Mouse (Mus musculus): ENCODE data around the gene Pmel. TPM values are rescaled to one million over a fixed set of nuclear protein-coding genes. Genes with fewer than 3 reads are reported as not detected.

Gene Pmel
- polyA plus RNA-seq, 1 experiment from 2014 or later: 2.0 TPM

- DNase-seq (ENCODE audit: low spot score) (no peak), ATAC-seq (ENCODE audit: low FRiP score, low TSS enrichment) (no peak)
- Histone ChIP-seq H3K4me3 (ENCODE audit: low read depth, low read length) (no peak overlapping the region), H3K9me3 (ENCODE audit: control insufficient read depth, low read length) (no peaks in the 10 kb centered on the region), H3K27me3 (ENCODE audit: control insufficient read depth, insufficient read depth, low read length) (no peaks in the 10 kb centered on the region), H3K36me3 (ENCODE audit: control insufficient read depth, insufficient read depth, low read length) (peaks cover 5% of the 10 kb centered on the region), H3K27ac (replicated peaks) (no peak overlapping the region), H3K4me2 (replicated peaks; ENCODE audit: low read depth) (no peak overlapping the region), H3K4me1 (replicated peaks; ENCODE audit: control insufficient read depth, insufficient read depth) (no peaks in the 10 kb centered on the region), H3K9ac (ENCODE audit: low read length) (no peak overlapping the region)
- 89% methylated on average over 5 of the region's 5 CpGs for WGBS
- no peak for TF ChIP-seq CTCF (IDR thresholded peaks at IDR 0.05; ENCODE audit: low read depth)
Measured at GRCm38 (mm10) chr10:128728059-128728458, 24.1 kb downstream of the Pmel start.

GRCm38 (mm10) chr10:128731002-128731433 lies 27.0 kb downstream of the Pmel start:
- TF ChIP-seq EP300 (optimal IDR thresholded peaks at IDR 0.05): no peak
- TF ChIP-seq CTCF (IDR thresholded peaks at IDR 0.05; ENCODE audit: low read depth): peak; percentile 87
- Histone ChIP-seq H3K27ac (replicated peaks) (no peak overlapping the region), H3K9me3 (ENCODE audit: control insufficient read depth, low read length) (no peaks in the 10 kb centered on the region), H3K4me1 (replicated peaks; ENCODE audit: control insufficient read depth, insufficient read depth) (no peaks in the 10 kb centered on the region), H3K9ac (ENCODE audit: low read length) (no peak overlapping the region), H3K36me3 (ENCODE audit: control insufficient read depth, insufficient read depth, low read length) (peaks cover 5% of the 10 kb centered on the region), H3K4me3 (ENCODE audit: low read depth, low read length) (no peak overlapping the region), H3K4me2 (replicated peaks; ENCODE audit: low read depth) (no peak overlapping the region), H3K27me3 (ENCODE audit: control insufficient read depth, insufficient read depth, low read length) (no peaks in the 10 kb centered on the region)
- DNase-seq (ENCODE audit: low spot score) (peak; percentile 77), ATAC-seq (ENCODE audit: low FRiP score, low TSS enrichment) (peak; percentile 41)
- WGBS: 21% methylated on average over 10 of the region's 10 CpGs

DNA sequence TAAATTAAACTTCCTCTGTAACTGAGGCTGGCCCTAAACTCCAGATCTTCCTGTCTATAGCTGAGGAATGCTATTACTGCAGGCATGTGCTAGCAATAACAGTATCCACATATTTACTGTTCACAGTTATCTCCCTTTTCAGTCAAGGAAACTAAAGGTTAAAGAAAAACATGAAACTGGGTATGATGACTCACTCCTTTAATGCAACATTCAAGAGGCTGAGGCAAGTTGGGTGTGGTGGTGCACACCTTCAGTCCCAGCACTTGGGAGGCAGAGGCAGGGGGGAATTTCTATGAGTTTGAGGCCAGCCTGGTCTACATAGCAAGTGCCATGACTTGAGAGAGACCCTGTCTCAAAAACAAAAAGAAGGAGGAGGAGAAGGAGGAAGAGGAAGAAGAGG lies 28.0 kb downstream of the Pmel start:
- Histone ChIP-seq H3K36me3 (ENCODE audit: control insufficient read depth, insufficient read depth, low read length) (peaks cover 3% of the 10 kb centered on the region), H3K9me3 (ENCODE audit: control insufficient read depth, low read length) (no peaks in the 10 kb centered on the region), H3K27me3 (ENCODE audit: control insufficient read depth, insufficient read depth, low read length) (no peaks in the 10 kb centered on the region), H3K4me2 (replicated peaks; ENCODE audit: low read depth) (no peak overlapping the region), H3K4me1 (replicated peaks; ENCODE audit: control insufficient read depth, insufficient read depth) (no peaks in the 10 kb centered on the region), H3K4me3 (ENCODE audit: low read depth, low read length) (no peak overlapping the region), H3K27ac (replicated peaks) (no peak overlapping the region; the same call in 1 of the 2 replicates), H3K9ac (ENCODE audit: low read length) (no peak overlapping the region)
- TF ChIP-seq EP300 (optimal IDR thresholded peaks at IDR 0.05) (no peak), CTCF (IDR thresholded peaks at IDR 0.05; ENCODE audit: low read depth) (no peak)
- peak; percentile 35 for DNase-seq (ENCODE audit: low spot score)
- peak; percentile 72 for ATAC-seq (ENCODE audit: low FRiP score, low TSS enrichment)

GRCm38 (mm10) chr10:128737435-128737834 lies 33.4 kb downstream of the Pmel start:
- peak; percentile 52 for DNase-seq (ENCODE audit: low spot score)
- no peak for TF ChIP-seq EP300 (optimal IDR thresholded peaks at IDR 0.05)
- TF ChIP-seq CTCF (IDR thresholded peaks at IDR 0.05; ENCODE audit: low read depth): no peak
- 6% methylated on average over 15 of the region's 15 CpGs for WGBS
- H3K27me3 ChIP-seq (ENCODE audit: control insufficient read depth, insufficient read depth, low read length): no peaks in the 10 kb centered on the region
- H3K4me1 ChIP-seq (replicated peaks; ENCODE audit: control insufficient read depth, insufficient read depth): no peaks in the 10 kb centered on the region
- no peaks in the 10 kb centered on the region; the same call in 1 of the 2 replicates for H3K36me3 ChIP-seq (ENCODE audit: control insufficient read depth, insufficient read depth, low read length)
- H3K4me3 ChIP-seq (ENCODE audit: low read depth, low read length): no peak overlapping the region
- H3K27ac ChIP-seq (replicated peaks): no peak overlapping the region
- peak overlapping the region; percentile 24; the same call in 1 of the 2 replicates for H3K4me2 ChIP-seq (replicated peaks; ENCODE audit: low read depth)
- peak; percentile 53; the same call in 1 of the 2 replicates for ATAC-seq (ENCODE audit: low FRiP score, low TSS enrichment)
- no peak overlapping the region for H3K9ac ChIP-seq (ENCODE audit: low read length)
- no peaks in the 10 kb centered on the region for H3K9me3 ChIP-seq (ENCODE audit: control insufficient read depth, low read length)

DNA sequence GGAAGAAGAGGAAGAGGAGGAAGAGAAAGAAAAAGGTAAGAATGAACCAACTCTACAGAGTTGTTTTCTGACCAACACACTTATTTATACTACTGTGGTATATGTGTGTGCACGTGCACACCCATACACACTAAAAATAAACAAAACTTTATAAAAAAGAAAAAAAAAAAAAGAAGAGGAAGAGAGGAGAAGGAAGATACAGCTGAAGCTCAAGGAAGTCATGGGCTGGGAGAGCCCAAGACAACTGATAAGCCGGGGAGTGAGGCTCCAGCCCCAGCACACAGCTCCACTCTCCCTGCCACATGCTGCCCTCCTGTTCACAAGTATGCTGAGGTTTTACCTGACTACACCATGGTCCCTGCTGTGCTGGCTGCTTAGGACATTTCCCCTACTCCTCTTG lies 36.3 kb downstream of the Pmel start:
- H3K27ac ChIP-seq (replicated peaks): no peak overlapping the region
- TF ChIP-seq EP300 (optimal IDR thresholded peaks at IDR 0.05): no peak
- no peak for TF ChIP-seq CTCF (IDR thresholded peaks at IDR 0.05; ENCODE audit: low read depth)
- ATAC-seq (ENCODE audit: low FRiP score, low TSS enrichment) (no peak), DNase-seq (ENCODE audit: low spot score) (no peak)
- no peak overlapping the region for H3K4me2 ChIP-seq (replicated peaks; ENCODE audit: low read depth)
- no peaks in the 10 kb centered on the region for H3K36me3 ChIP-seq (ENCODE audit: control insufficient read depth, insufficient read depth, low read length)
- no peak overlapping the region for H3K4me3 ChIP-seq (ENCODE audit: low read depth, low read length)
- no peaks in the 10 kb centered on the region; the same call in 1 of the 2 replicates for H3K4me1 ChIP-seq (replicated peaks; ENCODE audit: control insufficient read depth, insufficient read depth)
- H3K27me3 ChIP-seq (ENCODE audit: control insufficient read depth, insufficient read depth, low read length): no peaks in the 10 kb centered on the region
- H3K9me3 ChIP-seq (ENCODE audit: control insufficient read depth, low read length): no peaks in the 10 kb centered on the region
- H3K9ac ChIP-seq (ENCODE audit: low read length): no peak overlapping the region
- WGBS: 47% methylated on average over 2 of the region's 2 CpGs

DNA sequence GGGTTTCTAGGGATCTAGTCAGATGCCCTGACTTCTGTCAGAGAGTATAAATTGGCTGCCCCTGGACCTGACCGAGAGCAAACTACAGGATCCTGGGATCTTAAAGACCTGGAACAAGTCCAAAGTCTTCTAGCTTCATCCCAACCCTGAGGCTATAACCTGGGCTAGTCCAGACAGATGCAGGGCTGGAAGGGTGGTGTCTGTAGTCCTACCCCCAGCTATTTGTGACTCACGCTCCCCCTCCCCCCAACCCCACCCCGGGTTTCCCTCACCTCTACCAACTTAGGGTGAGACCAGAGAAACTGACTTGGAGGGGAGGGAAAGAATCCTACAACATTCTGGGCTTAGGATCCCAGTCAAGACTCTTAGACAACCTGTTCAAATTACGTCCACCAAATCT lies 38.6 kb downstream of the Pmel start:
- Histone ChIP-seq H3K4me2 (replicated peaks; ENCODE audit: low read depth) (peak overlapping the region; percentile 90), H3K27ac (replicated peaks) (peak overlapping the region; percentile 92), H3K27me3 (ENCODE audit: control insufficient read depth, insufficient read depth, low read length) (no peaks in the 10 kb centered on the region), H3K9me3 (ENCODE audit: control insufficient read depth, low read length) (no peaks in the 10 kb centered on the region), H3K9ac (ENCODE audit: low read length) (peak overlapping the region; percentile 88), H3K4me3 (ENCODE audit: low read depth, low read length) (peak overlapping the region; percentile 74), H3K4me1 (replicated peaks; ENCODE audit: control insufficient read depth, insufficient read depth) (no peaks in the 10 kb centered on the region; the same call in 1 of the 2 replicates), H3K36me3 (ENCODE audit: control insufficient read depth, insufficient read depth, low read length) (no peaks in the 10 kb centered on the region)
- 0 out of 2 replicates have a peak, but pooled peaks have one; percentile 22 for ATAC-seq (ENCODE audit: low FRiP score, low TSS enrichment)
- 24% methylated on average over 4 of the region's 4 CpGs for WGBS
- peak; percentile 37 for DNase-seq (ENCODE audit: low spot score)
- TF ChIP-seq CTCF (IDR thresholded peaks at IDR 0.05; ENCODE audit: low read depth) (no peak), EP300 (optimal IDR thresholded peaks at IDR 0.05) (no peak)
